Mouse (Mus musculus) brain, embryonic 14.5 days (tissue): Measurements from ENCODE around the gene Ormdl3.

Experiments
- CTCF ChIP-seq: fragments of 200-500 bp; IDR thresholded peaks from 2 replicates; pipeline ENCODE4 v1.5.1; 2012; ENCODE audit warnings: inconsistent platforms, mild to moderate bottlenecking, moderate library complexity, borderline replicate concordance; ENCODE audit not compliant: insufficient read depth, insufficient read length; ENCODE audit errors: extremely low read depth
- POLR2A ChIP-seq: fragments of 200-500 bp; IDR thresholded peaks from 2 replicates; pipeline ENCODE4 v1.6.1; 2012; ENCODE audit warnings: mild to moderate bottlenecking, inconsistent platforms, borderline replicate concordance; ENCODE audit not compliant: poor library complexity, insufficient read depth, insufficient read length, severe bottlenecking; ENCODE audit errors: extremely low read depth

- TF ChIP-seq POLR2A: no peak
- TF ChIP-seq CTCF: no peak
Observed at GRCm38 (mm10) chr11:98625611-98626410, 38.6 kb upstream of the Ormdl3 start, which contains the start of the genes Gm12355 and Gsdma3.
